Mouse (Mus musculus) heart, adult 2 months (tissue): ENCODE measurements around the gene Kif13a.

Experiments
- CTCF ChIP-seq: fragments of 200-600 bp; IDR thresholded peaks from 2 replicates; pipeline ENCODE4 v1.8.1; 2022; ENCODE audit warnings: antibody characterized with exemption, mild to moderate bottlenecking, moderate library complexity
- EP300 ChIP-seq: fragments of 200-500 bp; IDR thresholded peaks from 2 replicates; pipeline ENCODE4 v1.6.1; 2011; ENCODE audit warnings: low read depth, low read length, control low read depth; ENCODE audit not compliant: insufficient read depth
- POLR2A ChIP-seq: fragments of 200-500 bp; IDR thresholded peaks from 2 replicates; pipeline ENCODE4 v1.6.1; 2011; ENCODE audit warnings: mild to moderate bottlenecking, low read depth, low read length, control low read depth; ENCODE audit not compliant: insufficient read depth

GRCm38 (mm10) chr13:46737482-46737881 lies 192.2 kb downstream of the Kif13a start:
- TF ChIP-seq CTCF (no peak), POLR2A (no peak), EP300 (no peak)
